Mouse (Mus musculus) kidney, adult 2 months (tissue): ENCODE measurements around the gene Sept9.

Source experiments
- CTCF ChIP-seq: fragments of 200-500 bp; conservative IDR thresholded peaks from 2 replicates; pipeline ENCODE4 v1.5.1; 2011; ENCODE audit warnings: low read depth, mild to moderate bottlenecking, control low read depth, low read length, moderate library complexity, mixed read lengths; ENCODE audit not compliant: insufficient read depth, insufficient read length
- POLR2A ChIP-seq: fragments of 200-500 bp; IDR thresholded peaks from one replicate; pipeline ENCODE4 v1.6.1; 2011; ENCODE audit warnings: low read depth, low read length, control low read depth

GRCm38 (mm10) chr11:117370262-117370850 is 170.9 kb downstream of the Sept9 start:
- TF ChIP-seq CTCF (no peak), POLR2A (no peak)
